Mouse (Mus musculus): ENCODE data around the gene Ppara. TPM values are rescaled to one million over a fixed set of nuclear protein-coding genes. Genes with fewer than 3 reads are reported as not detected.

Gene Ppara
- polyA plus RNA-seq (2014; fragmentation: Illumina TruSeq; extraction: RNeasy Lipid Tissue Mini Kit (QIAGEN cat#74804); ENCODE audit: low read depth, low replicate concordance): 3.2 TPM

GRCm38 (mm10) chr15:85734571-85735033 lies at the start of gene Ppara:
Gene Ppara (plus strand): TSS chr15:85734983.

GRCm38 (mm10) chr15:85811535-85812277 lies 76.9 kb downstream of the Ppara start, which contains the start of gene Cdpf1:
Gene Cdpf1 (minus strand): TSS chr15:85811697.

DNA sequence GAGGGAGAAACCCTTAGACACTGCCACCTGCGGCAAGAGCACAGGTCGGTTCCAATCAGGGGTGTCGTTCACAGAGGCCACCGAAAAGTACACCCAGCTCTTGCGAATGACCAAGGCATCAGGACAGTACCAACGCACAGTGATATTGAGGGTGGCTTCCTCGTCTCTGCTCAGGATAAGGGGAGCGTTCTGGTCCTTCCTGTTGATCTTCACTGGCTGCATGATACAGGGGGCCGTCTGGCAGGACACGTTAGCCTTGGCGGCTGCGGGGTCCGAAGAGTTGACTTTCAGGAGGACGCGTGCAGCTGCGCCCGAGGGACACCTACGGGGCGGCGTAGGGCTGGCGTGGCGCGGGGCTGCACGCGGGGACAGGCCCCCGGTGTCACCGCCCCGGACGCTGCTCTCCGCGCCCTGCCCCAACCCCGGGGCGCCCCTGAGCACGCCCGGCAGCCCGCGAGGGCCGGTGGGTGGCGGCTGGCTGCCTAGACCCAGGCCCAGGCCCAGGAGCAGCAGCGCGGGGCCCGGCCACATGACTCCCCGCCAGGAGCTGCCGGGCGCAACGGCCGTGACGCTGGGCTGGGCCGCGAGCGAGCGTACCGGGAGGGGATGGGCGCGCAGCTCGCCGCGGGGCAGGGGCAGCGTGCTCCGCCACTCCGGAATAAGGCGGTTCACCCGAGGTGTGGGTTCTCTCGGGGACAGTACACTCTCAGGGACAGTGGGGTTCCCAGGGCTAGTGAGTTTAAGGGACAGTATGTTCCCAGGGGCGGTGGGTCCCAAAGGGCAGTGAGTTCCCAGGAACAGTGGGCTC lies 86.6 kb downstream of the Ppara start, which contains the start of gene Pkdrej:
TSS of gene Pkdrej (minus strand) at position 532 of the 808 bp plus-strand sequence.

GRCm38 (mm10) chr15:85831954-85832590 lies 97.3 kb downstream of the Ppara start, which contains the start of gene Ttc38:
Gene Ttc38 (plus strand): TSS chr15:85832306.

Other genes starting within 250 kb of the Ppara start
- gene 7530416G11Rik, start 231.8 kb upstream of the Ppara start, polyA plus RNA-seq (2014; fragmentation: Illumina TruSeq; extraction: RNeasy Lipid Tissue Mini Kit (QIAGEN cat#74804); ENCODE audit: low read depth, low replicate concordance): not detected
- gene Wnt7b, start 152.5 kb upstream of the Ppara start, polyA plus RNA-seq (2014; fragmentation: Illumina TruSeq; extraction: RNeasy Lipid Tissue Mini Kit (QIAGEN cat#74804); ENCODE audit: low read depth, low replicate concordance): 7.4 TPM
- 24.0 TPM for gene Cdpf1, start 76.7 kb downstream of the Ppara start, polyA plus RNA-seq (2014; fragmentation: Illumina TruSeq; extraction: RNeasy Lipid Tissue Mini Kit (QIAGEN cat#74804); ENCODE audit: low read depth, low replicate concordance)
- 1.1 TPM for gene Pkdrej, start 86.8 kb downstream of the Ppara start, polyA plus RNA-seq (2014; fragmentation: Illumina TruSeq; extraction: RNeasy Lipid Tissue Mini Kit (QIAGEN cat#74804); ENCODE audit: low read depth, low replicate concordance)
- 24.3 TPM for gene Ttc38, start 97.3 kb downstream of the Ppara start, polyA plus RNA-seq (2014; fragmentation: Illumina TruSeq; extraction: RNeasy Lipid Tissue Mini Kit (QIAGEN cat#74804); ENCODE audit: low read depth, low replicate concordance)
- 0.94 TPM for gene Gtse1, start 124.8 kb downstream of the Ppara start, polyA plus RNA-seq (2014; fragmentation: Illumina TruSeq; extraction: RNeasy Lipid Tissue Mini Kit (QIAGEN cat#74804); ENCODE audit: low read depth, low replicate concordance)
- gene Trmu, start 144.3 kb downstream of the Ppara start, polyA plus RNA-seq (2014; fragmentation: Illumina TruSeq; extraction: RNeasy Lipid Tissue Mini Kit (QIAGEN cat#74804); ENCODE audit: low read depth, low replicate concordance): 25.3 TPM